Mouse (Mus musculus): ENCODE measurements at regions not wholly inside any gene's neighbourhood (a gene's known extent, or its start where the extent isn't known, plus 50 kb on each side); places are given as distances from the start of the nearest gene placed in this dataset.

DNA sequence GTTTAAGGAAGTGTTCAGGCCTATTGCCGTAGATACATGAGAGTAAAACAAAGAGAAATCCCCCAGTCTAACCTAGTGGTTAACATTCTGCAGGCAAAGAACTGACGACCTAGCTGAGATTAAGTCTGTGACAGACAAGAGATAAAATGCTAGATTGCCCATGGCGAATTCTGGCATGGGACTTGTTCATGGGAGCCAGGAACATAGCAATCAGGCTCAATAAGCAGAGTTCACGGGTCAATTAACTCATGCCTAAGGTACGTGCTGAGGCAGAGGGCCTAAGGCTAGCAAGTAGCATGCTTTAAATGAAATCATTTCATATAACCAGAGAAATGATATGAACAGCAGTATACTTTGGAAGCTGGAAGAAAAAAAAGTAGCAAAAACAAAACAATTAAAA, 1119.2 kb upstream of the Adgrl2 start:
- peak; percentile 64 for DNase-seq

DNA sequence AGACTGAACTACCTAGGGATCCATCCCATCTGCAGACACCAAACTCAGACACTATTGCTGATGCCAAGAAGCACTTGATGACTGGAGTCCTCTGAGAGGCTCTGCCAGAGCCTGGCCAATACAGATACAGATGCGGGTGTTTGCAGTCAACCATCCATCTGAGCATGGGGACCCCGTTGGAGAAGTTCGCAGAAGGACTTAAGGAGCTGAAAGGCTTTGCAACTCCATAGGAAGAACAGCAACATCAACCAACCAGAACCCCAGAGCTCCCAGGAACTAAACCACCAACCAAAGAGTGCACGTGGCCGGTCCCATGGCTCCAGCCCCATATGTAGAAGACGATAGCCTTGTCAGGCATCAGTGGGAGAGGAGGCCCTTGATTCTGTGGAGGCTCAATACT, 1121.9 kb upstream of the Adgrl2 start:
- peak; percentile 78 for DNase-seq

DNA sequence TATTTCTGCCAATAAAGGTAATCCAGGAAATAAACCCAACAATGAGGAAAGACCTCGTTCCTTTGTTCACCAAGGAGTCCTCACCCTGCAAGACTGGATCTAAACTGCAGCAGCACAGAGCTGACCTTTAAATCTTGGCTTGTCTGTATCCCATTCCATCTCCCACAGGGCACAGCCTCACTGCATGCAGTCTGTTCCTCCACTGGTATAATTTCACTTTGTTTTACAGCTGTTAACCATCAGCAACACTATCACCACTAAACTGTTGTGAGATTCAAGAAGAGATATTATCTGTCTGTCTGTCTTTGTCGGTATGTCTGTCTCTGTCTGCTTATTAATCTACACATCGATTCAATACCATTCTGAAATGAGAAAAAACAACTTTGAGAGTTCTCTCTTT, 1129.5 kb upstream of the Adgrl2 start:
- DNase-seq = no peak

DNA sequence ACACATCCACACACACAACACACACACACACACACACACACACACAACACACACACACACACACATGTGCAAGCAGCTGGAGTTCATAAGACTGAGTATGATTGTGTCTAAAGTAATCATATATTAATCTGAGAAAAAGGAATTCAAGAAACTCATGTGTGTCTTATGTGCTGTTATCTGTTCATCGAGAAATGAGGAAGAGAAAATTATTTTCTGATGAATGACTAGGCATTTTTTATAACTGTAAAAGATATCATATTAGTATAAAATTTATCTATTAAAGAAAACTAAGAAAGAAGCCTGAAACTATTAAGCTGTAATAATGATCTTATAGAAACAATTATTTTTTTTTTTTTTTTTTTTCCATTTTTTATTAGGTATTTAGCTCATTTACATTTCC, 1156.3 kb upstream of the Adgrl2 start:
- no peak for DNase-seq

DNA sequence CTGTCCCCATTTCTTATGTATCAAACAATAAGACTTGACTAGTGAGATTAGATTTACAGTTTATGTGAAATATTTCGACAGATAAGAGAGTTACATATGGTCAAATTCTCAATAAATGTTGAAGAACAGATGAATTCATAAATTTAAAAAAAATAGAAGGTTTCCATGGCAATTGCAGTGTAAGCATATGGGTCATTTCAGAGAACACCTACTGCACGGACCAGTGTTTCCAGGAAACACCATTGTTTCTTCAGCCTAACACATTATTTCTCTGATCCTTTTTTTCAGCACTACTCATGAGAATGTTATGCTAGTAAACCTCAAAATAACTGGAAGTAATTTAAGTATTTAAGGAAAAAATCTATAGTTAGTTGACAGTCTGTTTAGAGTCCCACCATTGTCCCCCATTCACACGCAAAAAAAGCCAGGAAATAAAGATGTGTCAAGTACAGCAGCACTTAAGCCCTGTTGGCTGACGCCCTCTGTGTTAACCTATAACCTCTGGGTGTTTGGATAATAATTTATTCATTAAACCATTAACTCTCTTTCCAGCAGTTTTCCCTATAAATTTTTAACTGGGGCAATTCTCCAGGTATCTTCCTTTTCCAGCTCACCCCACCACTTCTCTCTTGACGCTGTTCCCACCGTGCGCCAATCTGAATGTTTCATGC, 1160.9 kb upstream of the Adgrl2 start:
- DNase-seq = no peak

DNA sequence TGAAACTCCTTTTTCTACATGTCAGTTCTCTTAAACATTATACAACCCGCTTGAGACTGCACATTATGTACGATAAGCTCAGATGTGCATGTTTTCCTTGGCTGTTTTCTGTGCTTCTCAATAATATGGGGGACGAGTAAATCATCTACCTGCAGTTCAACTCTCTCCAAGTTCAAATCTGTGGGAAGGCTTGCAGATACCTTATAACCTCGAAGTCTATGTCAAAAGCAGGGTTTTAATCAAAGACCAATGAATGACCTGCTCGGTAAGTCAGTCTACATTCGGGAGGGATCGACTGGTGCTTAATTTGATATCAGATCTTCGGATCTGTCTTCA, 1161.4 kb upstream of the Adgrl2 start:
- DNase-seq = no peak

DNA sequence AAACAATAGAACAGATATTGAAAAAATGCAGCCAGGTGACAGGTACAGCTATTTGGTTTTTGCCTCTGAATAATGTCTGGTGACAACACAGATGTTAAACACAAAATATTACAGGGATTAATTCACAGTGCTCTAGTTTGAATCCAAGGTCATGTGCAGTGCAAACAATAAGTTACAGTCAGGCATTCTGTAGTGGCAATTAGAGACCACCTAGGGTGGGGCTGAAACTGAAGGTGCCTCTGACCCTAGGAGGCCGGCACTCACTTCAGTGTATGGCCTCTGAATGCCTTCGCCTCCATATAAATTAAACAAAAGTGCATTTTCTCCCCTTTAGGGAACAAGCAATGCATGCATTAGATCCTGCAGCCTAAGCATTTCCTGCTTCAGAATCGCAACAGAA, 1162.5 kb upstream of the Adgrl2 start:
- no peak for DNase-seq

DNA sequence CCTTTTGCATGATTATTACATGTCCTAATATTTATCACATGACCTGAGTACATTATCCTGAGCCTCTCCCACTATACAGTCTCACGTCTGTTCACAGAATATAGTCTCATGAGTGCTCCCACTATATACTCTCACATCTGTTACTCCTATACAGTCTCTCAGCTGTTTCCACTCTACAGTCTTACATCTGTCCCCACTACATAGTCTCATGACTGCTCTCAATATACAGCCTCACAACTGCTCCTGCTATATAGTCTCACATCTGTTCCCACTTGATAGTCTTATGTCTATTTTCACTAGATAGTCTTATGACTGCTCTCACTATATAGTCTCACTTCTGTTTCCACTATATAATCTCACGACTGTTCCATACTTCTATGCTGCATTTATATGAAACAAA, 1195.5 kb upstream of the Adgrl2 start:
- no peak for DNase-seq

DNA sequence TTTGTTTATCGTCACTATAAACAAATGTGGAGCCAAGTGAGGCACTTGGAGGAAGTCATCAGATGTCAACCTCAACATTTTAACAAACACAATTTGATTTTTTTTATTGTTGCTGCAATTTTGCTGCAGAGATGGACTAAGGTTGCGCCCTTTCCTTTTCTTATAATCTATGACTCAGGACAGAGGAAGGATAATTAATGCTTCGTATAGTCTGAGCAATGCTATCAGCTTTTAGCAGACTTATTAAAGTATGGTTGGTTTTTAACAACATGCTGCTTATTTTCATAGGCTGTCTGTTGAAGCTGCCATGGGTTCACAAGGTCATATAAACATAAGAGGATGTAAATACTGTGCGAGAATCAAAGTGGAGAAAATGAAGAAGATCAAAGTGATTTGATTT, 1202.8 kb upstream of the Adgrl2 start:
- DNase-seq = no peak

DNA sequence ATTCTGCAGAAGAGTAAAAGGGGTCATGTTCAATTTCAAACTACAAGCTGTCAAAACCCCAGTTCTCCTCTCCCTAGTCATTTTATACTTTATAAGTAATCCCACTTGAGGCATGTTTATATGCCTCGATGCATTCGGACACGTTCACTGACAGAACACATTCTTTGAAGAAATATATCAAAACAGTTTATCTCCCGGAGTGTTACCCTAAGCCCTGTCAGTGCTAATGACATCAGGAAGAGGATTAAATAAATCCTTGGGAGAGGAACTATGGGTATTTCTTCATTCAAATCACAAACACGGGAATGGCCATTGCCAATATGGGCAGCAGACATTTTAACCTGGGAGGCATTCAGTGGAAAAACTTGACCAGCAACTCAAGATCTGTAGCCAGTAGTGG, 1208.1 kb upstream of the Adgrl2 start:
- DNase-seq = no peak

DNA sequence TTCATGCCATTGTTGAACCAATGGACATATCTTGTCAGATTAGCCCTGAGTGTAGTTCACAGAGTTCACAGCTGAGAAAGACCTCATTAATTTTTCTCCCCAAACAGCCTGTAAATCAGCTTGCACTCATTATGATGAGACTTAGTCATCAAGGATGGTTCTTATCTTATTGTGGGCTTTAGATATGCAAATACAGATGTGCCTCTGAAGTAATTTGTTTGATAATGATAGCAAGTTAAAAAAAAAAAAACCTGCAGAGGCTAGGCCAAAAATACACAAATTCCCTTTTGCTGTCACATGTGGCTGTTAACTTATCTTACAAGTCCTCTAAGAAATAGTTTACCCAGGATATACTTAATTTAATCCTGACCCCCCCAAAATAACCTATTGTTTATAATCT, 1215.5 kb upstream of the Adgrl2 start:
- no peak for DNase-seq

DNA sequence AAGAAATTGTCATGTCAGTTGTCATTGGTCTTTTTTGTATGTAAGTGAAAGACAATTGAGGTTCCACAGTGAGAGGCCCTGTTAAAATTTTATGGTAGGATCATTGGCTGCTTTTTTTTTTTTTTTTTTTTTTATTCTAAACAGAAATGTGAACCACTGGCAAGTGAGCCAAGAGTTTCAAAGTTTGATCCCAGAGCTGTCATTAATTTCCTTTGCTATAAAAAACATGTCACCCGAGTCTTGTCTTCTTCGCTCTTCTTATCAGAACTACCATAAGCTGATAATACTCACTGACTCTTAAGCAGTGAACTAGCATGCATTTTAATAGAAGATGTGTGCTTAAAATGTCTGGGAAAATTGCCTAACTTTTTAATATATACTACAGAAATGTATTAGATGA, 1204.4 kb upstream of the Adgrl4 start:
- no peak for DNase-seq

DNA sequence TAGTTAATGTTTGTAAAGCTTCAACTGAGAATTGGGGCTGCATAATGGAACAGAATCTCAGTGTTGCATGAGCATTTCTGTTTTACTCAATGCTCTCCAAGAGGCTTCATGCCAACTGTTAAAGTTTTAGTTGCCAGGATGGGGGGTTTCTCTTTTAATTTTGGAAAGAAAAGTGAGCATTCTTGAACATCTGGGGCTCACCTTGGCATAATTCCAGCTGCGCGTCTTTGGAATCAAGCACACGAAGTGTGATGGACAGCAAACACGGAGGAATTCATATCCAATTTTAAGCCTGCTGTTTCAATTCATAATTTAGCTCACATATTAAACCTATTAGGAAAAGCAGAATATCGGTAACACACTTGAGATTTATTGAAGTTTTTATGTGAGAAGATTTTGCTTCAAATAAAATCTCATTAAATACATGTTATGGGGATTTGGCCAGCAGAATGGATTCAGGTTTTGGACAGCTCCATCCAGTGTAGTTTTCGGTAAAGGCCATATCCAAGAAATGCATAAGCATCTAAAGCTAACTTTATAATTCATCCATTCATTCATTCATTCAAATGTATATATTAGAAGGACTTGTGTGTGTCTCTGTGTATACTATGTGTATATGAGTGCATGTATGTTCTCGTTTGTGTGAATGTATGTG, 1200.6 kb upstream of the Adgrl4 start:
- DNase-seq = no peak

DNA sequence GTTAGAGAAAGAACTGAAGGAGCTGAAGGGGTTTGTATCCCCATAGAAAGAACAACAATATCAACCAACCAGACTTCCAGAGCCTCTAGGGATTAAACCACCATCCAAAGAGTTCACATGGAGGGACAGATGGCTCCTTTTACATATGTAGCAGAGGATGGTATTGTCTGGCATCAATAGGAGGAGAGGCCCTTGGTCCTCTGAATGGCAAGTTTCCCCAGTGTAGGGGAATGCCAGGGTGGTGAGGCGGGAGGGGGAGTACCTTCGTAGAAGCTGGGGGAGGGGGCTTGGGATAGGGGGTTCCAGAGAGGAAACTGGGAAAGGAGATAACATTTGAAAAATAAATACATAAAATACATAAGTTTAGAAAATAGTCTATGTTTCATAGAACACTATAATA, 1162.6 kb upstream of the Adgrl4 start:
- DNase-seq = no peak

DNA sequence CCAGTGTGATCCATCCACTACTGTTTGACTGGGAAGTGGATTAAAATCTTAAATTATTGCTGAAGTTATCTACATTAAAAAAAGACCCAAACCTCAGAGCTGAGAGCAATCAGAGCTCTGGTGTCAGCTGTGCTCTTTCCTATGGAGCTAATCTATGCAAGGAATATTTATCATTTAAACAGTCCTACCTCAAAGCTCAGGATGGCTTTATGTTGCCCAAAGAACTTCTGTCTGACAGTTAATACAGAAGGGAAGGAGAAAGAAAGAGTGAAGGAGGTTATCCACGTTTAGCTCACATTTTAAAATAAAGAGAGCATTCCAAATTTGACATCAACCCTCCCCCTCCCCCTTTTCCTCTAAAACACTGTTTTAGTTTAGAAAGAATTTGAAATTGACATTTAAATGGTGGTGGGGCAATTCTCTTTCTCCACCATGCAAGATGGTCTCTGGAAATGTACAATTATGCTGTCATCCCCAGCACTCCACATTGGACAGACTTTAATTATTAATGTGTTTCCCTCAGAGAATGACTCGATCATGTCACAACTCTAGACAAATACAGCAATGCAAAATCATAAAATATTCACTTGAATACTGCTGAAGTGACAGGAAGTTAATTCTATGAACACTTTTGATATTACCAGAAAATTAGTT, 1141.5 kb upstream of the Adgrl4 start:
- DNase-seq = no peak

DNA sequence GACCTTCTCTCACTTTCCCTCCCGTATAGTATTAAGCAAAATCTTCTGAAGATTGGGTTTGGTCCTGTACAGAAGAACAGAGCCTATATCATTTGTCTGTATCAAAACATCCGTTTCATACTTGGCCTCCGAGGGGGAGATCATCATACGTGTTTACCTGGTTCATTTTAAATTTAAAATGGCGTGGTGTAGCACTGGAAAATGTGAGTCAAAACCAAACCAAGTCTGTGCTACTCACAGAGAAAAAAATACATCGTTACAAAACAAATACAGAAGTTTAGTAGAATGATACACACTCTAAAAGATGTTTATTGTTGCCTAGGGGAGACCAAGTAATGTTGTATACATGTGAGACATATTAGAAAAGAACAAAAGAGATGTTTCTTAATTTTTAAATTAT, 1108.9 kb upstream of the Adgrl4 start:
- DNase-seq = no peak

DNA sequence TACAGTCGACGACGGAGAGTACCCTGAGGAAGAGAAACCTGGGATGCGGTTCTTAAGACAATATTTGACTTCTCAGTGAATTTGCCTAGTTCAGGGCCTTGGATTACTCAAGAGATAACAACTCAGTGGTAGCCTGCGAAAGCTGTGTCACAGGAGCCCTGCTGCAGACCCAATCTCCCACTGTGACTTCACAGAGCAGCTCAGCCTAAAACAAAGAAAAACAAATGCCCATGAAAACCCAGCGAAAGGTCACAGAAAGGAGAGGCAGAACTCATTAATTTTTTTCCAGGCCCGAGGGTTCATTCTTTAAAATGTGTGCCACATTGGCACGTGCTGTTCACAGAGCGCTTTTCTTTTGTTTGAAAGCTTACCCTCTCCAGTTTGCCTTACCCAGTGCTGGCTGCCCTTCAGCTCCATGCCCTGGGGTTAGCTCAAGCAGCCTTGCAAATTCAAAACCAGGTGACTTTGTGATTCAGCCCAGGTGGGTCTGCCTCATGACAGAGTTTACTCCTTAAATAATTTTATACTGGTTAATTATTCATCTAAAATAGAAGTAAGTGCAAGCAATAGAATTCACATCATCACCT, 1085.5 kb upstream of the Adgrl4 start:
- no peak for DNase-seq

DNA sequence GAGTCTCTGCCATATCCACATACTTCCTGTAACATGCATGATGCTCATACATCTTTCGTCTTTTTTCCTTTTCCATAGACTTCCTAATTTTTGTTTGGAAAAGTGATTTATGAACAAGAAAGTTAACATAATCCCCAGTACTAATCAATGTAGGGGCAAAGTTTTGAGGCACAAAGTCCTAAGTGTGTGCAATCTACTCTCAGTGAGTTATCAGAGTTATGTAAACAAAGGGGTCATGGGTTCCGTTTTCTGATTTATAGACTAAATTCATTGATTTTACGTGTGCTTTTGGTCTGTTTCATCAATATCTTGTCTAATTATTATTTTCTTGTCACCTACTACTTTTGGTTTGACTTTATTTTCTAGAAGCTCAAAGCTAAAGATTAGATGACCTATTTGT, 1071.9 kb upstream of the Adgrl4 start:
- DNase-seq = no peak

DNA sequence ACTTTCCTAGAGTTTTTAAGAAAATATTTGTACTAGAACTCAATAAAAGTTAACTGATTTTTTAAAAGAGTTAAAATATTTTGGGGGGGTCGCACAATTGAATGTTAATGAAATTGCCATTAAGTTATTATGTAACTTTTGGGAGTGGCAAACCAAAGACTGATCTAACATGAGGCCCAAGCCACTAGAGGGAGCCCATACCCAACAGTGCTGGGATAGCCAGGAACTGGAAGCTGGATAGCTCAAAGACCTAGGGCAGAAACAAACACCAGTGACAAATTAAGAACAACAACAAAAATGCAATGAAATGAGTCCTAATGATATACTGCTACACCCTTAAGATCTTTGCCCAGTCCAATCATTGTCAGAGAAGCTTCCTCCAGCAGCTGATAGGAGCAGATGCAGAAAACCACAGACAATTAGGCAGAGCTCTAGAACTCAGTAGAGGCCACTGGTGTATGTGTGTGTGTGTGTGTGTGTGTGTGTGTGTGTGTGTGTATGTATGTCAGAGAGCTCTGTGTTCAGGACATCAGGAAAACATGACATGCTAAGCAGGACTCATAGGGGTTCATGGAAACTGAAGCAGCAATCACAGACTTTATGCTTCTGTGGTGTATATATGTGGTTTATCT, 1052.6 kb upstream of the Adgrl4 start:
- no peak for DNase-seq

DNA sequence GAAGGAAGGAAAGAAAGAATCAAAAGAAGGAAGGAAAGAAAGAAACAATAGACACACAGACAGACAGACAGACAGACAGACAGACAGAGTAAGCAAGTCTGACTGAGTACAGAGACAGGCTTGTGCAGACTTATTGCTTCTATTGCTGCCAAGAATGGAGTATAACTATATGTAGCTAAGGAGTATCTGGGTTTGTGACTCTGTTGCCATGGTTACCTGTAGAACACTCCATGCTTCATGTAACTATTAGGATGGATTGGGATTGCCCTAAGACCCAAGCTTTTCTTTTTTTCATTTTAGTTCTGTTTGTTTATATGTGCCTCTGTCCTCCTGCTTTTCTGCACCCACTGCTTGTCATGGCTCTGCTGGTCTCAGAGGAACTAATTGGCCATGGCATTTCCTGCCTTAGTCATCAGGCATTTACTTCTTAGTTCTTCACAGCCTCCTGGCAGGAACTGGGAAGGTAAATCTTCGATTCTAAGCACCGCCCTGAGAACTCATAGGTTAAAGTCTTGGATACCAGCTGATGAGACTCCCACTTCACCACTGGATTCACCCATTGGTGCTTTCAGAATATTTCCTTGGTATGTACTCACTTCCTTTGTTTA, 1035.9 kb upstream of the Adgrl4 start:
- no peak for DNase-seq

DNA sequence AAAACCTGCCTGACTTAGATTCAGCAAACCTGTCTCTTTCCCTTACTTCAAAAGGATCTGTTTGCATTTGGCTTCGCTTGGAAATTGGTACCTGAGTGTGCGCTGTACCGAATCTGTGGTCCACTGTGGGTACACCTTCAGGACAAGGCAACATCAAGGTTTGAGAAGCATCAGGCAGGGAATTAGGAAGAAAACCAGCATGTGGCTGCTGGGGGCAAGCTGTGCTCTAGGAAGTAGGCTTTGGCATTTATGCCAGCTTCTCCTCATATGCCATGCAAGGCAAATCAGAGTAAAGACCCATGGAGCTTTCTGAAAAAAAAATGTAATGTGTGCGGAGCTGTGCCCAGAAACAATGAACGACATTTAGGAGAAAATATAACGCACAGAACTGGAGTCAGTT, 1031.6 kb upstream of the Adgrl4 start:
- DNase-seq = no peak

DNA sequence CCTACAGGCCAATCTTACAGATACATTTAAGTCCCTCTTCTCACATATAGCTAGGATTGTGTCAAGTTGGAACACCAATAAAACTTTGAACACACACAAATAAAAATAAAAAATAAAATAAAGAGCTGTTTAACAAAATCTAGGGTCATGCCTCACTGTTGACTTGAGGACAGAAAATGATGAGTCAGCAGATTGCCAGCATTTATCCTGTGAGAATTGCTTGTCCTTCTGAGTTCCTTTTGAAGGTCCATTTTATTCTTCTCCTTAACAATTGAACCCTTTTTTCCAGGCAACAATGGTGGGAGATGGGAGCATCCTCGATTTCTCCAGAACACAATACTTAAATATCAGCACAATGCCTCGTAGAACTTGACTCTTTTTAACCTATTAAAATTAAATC, 1022.4 kb upstream of the Adgrl4 start:
- DNase-seq = no peak

DNA sequence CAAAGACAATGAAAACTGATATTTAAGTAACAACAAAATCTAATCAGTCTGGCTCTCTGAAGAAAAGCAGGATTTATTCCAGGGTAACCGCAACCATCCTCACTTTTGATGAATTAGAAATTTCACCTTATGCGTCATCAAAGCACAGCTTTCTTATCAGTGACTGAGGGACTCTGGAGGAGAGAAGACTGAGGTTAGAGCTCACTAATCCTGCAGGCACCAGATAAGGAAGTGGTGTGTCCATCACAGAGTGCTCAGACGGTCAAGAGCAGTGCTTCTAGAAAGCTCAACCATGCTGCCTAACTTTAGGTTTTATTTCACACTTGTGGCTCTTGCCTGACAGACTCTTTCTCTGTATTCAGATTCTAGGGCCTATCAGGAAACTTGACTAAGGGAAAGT, 1021.2 kb upstream of the Adgrl4 start:
- DNase-seq = no peak

DNA sequence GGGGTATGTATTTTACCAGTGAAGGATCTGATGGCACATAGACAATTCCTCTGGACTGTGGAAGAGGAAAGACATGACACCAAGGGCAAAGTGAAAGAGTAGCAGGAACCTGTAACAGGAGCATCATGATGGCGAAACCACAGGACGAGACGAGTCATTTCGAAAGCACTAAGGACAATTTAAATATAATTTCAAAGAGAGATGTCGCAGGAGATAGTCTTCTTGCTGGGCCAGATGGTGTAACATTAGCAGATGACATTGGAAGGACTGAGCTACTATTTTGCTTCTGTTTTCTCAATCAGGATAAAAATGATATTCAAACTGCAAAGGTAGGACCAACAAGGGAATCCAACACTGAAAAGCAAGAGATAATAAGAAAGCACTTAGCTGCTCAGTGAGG, 1009.7 kb upstream of the Adgrl4 start:
- no peak for DNase-seq
